Mouse (Mus musculus): ENCODE measurements at regions not wholly inside any gene's neighbourhood (a gene's known extent, or its start where the extent isn't known, plus 50 kb on each side); places are given as distances from the start of the nearest gene placed in this dataset.
A peak's percentile ranks its signal among the peaks of the same experiment; 100 is the strongest.

DNA sequence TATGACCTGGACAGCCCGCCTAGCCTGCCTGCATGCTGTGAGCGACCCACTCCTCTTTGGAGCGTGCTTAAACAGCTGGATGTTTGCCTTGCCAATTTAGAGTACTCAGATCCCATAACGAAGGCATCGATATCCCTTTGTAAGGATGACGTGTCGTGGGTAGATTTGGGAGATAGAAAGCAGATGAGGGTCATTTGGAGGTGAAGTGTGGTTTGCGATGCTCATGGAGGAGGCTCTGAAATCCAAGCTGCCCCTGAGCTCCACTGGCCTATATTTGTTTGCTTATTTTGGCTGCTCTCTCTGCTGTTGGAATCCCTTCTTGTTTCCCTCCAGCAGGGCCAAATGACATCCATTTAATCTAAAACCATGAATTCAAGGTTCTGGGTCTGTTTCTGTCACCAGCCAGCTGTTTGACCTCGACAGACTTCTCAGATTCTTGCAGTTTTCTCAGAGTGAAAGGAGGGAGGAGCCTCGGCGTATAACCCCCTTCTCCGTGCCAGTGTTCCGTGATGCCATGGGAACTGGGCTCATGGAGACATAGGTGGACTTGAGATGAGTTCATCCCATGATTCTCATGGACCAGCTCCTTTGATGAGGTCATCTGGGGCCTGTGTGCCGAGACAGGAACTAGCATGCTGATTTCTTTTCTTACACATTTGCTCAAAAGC lies 144.7 kb upstream of the Mki67 start:
- H3K4me3 ChIP-seq (ENCODE audit: insufficient read depth, low read depth, low read length) = no peak overlapping the region
- H3K27ac ChIP-seq (ENCODE audit: insufficient read depth, low read depth, low read length) = no peak overlapping the region
- TF ChIP-seq POLR2A (IDR thresholded peaks at IDR 0.05; ENCODE audit: low read depth, low read length) = no peak
- TF ChIP-seq CTCF (conservative IDR thresholded peaks at IDR 0.05; ENCODE audit: insufficient read depth, insufficient read length, low read depth, low read length) = no peak
- peak; percentile 62 for DNase-seq
- H3K27me3 ChIP-seq (replicated peaks; ENCODE audit: control insufficient read depth, insufficient read depth, low read length) = no peaks in the 10 kb centered on the region
- WGBS = 54% methylated on average over 14 of the region's 14 CpGs
- H3K36me3 ChIP-seq (ENCODE audit: control insufficient read depth, insufficient read depth, low read length) = no peaks in the 10 kb centered on the region
- no peaks in the 10 kb centered on the region for H3K4me1 ChIP-seq (ENCODE audit: control insufficient read depth, insufficient read depth, low read length)

DNA sequence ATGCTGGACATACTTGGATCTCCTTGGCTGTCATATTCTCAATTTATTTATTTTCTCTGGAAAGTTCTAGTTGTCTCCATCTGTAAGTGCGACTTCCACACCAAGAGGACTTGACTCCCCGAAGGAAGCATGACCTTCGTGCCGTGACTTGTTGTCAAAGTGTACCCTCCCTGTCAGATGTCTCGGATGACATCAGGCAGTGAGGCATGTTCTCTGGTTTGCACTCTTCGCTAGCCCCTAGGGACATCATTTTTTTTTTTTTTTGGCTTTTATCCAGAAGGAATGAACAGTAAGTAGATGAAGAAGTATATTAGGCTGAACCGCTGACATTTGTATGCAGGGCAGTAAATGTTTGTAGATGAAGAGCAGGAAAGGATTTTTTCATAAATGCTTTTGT lies 145.2 kb upstream of the Mki67 start:
- peak; percentile 71 for DNase-seq
- H3K4me3 ChIP-seq (ENCODE audit: insufficient read depth, low read depth, low read length) = no peak overlapping the region
- 46% methylated on average over 7 of the region's 7 CpGs for WGBS

GRCm38 (mm10) chr7:135863581-135864426 lies 147.6 kb upstream of the Mki67 start:
- peak; percentile 70 for DNase-seq
- Histone ChIP-seq H3K36me3 (ENCODE audit: control insufficient read depth, insufficient read depth, low read length) (no peaks in the 10 kb centered on the region), H3K27ac (ENCODE audit: insufficient read depth, low read depth, low read length) (no peak overlapping the region), H3K27me3 (replicated peaks; ENCODE audit: control insufficient read depth, insufficient read depth, low read length) (no peaks in the 10 kb centered on the region), H3K4me3 (ENCODE audit: insufficient read depth, low read depth, low read length) (no peak overlapping the region), H3K4me1 (ENCODE audit: control insufficient read depth, insufficient read depth, low read length) (no peaks in the 10 kb centered on the region)
- WGBS = 34% methylated on average over 22 of the region's 22 CpGs
- TF ChIP-seq CTCF (conservative IDR thresholded peaks at IDR 0.05; ENCODE audit: insufficient read depth, insufficient read length, low read depth, low read length) = no peak
- TF ChIP-seq POLR2A (IDR thresholded peaks at IDR 0.05; ENCODE audit: low read depth, low read length) = no peak

More for the DNA sequence above, 145.2 kb upstream of the Mki67 start:
- TF ChIP-seq CTCF (conservative IDR thresholded peaks at IDR 0.05; ENCODE audit: insufficient read depth, insufficient read length, low read depth, low read length) (no peak), POLR2A (IDR thresholded peaks at IDR 0.05; ENCODE audit: low read depth, low read length) (no peak)
- Histone ChIP-seq H3K27ac (ENCODE audit: insufficient read depth, low read depth, low read length) (no peak overlapping the region), H3K4me1 (ENCODE audit: control insufficient read depth, insufficient read depth, low read length) (no peaks in the 10 kb centered on the region), H3K36me3 (ENCODE audit: control insufficient read depth, insufficient read depth, low read length) (no peaks in the 10 kb centered on the region), H3K27me3 (replicated peaks; ENCODE audit: control insufficient read depth, insufficient read depth, low read length) (no peaks in the 10 kb centered on the region)

GRCm38 (mm10) chr7:135870981-135871380 lies 154.8 kb upstream of the Mki67 start:
- WGBS = 78% methylated on average over 6 of the region's 6 CpGs
- Histone ChIP-seq H3K4me3 (ENCODE audit: insufficient read depth, low read depth, low read length) (no peak overlapping the region), H3K36me3 (ENCODE audit: control insufficient read depth, insufficient read depth, low read length) (no peaks in the 10 kb centered on the region), H3K27me3 (replicated peaks; ENCODE audit: control insufficient read depth, insufficient read depth, low read length) (no peaks in the 10 kb centered on the region), H3K27ac (ENCODE audit: insufficient read depth, low read depth, low read length) (no peak overlapping the region), H3K4me1 (ENCODE audit: control insufficient read depth, insufficient read depth, low read length) (no peaks in the 10 kb centered on the region)
- TF ChIP-seq CTCF (conservative IDR thresholded peaks at IDR 0.05; ENCODE audit: insufficient read depth, insufficient read length, low read depth, low read length) (no peak), POLR2A (IDR thresholded peaks at IDR 0.05; ENCODE audit: low read depth, low read length) (no peak)
- DNase-seq = no peak

DNA sequence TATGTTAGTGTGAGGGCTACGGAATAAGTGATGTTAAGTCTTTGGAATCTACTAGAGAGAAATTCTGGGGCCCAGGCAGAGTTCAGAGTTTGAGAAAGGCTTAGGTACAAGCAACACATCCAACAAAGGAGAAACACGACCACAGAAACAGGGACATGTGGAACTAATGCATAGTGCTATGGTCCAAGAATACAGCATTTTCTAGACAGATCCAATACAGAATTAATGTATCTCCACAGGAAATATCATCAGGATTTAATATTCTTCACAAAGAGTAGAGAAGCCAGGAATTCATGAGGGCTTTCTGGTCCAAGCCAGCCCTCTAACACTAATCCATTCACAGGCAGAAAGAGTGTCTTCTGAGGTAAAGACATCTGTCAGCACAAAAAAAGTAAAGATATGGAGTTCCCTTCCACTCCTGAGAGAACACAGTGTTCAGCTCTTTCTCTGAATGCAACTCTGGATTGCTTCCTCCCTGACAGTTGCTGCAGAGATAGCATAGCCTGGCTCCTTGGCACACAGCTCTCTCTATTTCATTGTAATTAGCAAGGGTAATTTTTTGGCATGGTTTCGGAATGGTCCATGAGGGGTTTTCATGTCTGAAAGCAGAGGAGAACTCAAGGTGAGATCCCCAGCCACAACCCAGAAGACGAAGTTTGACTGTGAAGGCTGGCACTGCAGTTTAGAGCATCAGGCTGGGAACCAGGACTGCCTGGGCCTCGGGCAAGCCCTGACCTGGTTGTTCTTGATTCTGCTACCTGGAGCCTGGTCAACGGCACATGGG lies 161.1 kb upstream of the Mki67 start:
- no peak for TF ChIP-seq CTCF (conservative IDR thresholded peaks at IDR 0.05; ENCODE audit: insufficient read depth, insufficient read length, low read depth, low read length)
- no peak for TF ChIP-seq POLR2A (IDR thresholded peaks at IDR 0.05; ENCODE audit: low read depth, low read length)
- H3K36me3 ChIP-seq (ENCODE audit: control insufficient read depth, insufficient read depth, low read length) = no peaks in the 10 kb centered on the region
- no peaks in the 10 kb centered on the region for H3K27me3 ChIP-seq (replicated peaks; ENCODE audit: control insufficient read depth, insufficient read depth, low read length)
- 82% methylated on average over 6 of the region's 6 CpGs for WGBS
- no peaks in the 10 kb centered on the region for H3K4me1 ChIP-seq (ENCODE audit: control insufficient read depth, insufficient read depth, low read length)
- DNase-seq = no peak
- H3K4me3 ChIP-seq (ENCODE audit: insufficient read depth, low read depth, low read length) = no peak overlapping the region
- no peak overlapping the region for H3K27ac ChIP-seq (ENCODE audit: insufficient read depth, low read depth, low read length)

DNA sequence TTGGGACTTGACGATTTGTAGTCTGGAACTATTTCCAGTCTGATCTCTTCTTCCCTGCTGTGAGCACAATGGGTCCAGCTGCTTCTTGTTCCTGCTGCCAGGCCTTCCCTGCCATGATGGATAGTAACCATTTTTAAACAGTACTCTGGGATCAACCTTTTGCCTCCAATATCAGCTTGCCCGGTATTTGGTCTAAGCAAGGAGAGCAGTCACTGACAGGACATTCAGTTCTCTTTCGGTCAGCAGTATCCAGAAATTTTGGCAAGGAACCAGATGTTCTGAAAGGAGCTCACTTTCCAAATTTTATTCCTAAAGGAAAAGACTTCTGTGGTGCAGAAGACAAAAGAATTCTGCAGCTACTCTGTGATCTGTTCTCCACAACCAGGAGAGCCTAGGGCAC lies 162.6 kb upstream of the Mki67 start:
- TF ChIP-seq CTCF (conservative IDR thresholded peaks at IDR 0.05; ENCODE audit: insufficient read depth, insufficient read length, low read depth, low read length) = no peak
- 58% methylated on average over 3 of the region's 3 CpGs for WGBS
- peak; percentile 17 for DNase-seq
- H3K27ac ChIP-seq (ENCODE audit: insufficient read depth, low read depth, low read length) = no peak overlapping the region
- H3K27me3 ChIP-seq (replicated peaks; ENCODE audit: control insufficient read depth, insufficient read depth, low read length) = no peaks in the 10 kb centered on the region
- H3K36me3 ChIP-seq (ENCODE audit: control insufficient read depth, insufficient read depth, low read length) = no peaks in the 10 kb centered on the region
- H3K4me1 ChIP-seq (ENCODE audit: control insufficient read depth, insufficient read depth, low read length) = no peaks in the 10 kb centered on the region
- H3K4me3 ChIP-seq (ENCODE audit: insufficient read depth, low read depth, low read length) = no peak overlapping the region

- no peak overlapping the region for H3K4me3 ChIP-seq (ENCODE audit: insufficient read depth, low read depth, low read length)
- no peak overlapping the region for H3K27ac ChIP-seq (ENCODE audit: insufficient read depth, low read depth, low read length)
- DNase-seq = peak; percentile 37
- whole genome bisulfite sequencing = 74% methylated on average over 9 of the region's 9 CpGs
- TF ChIP-seq POLR2A (IDR thresholded peaks at IDR 0.05; ENCODE audit: low read depth, low read length) (no peak), CTCF (conservative IDR thresholded peaks at IDR 0.05; ENCODE audit: insufficient read depth, insufficient read length, low read depth, low read length) (no peak)
- no peaks in the 10 kb centered on the region for H3K27me3 ChIP-seq (replicated peaks; ENCODE audit: control insufficient read depth, insufficient read depth, low read length)
- no peaks in the 10 kb centered on the region for H3K36me3 ChIP-seq (ENCODE audit: control insufficient read depth, insufficient read depth, low read length)
- H3K4me1 ChIP-seq (ENCODE audit: control insufficient read depth, insufficient read depth, low read length) = no peaks in the 10 kb centered on the region
These were observed 164.3 kb upstream of the Mki67 start for GRCm38 (mm10) chr7:135880446-135880845.
